Mouse (Mus musculus): Measurements from ENCODE around the gene Adipoq. TPM values are rescaled to one million over a fixed set of nuclear protein-coding genes. Genes with fewer than 3 reads are reported as not detected.
"Not testable (repeated sequence)": the region's sequence is repeated elsewhere in the genome, so short reads cannot be mapped to it uniquely, and the experiment has no call there.

The Adipoq gene
- total RNA-seq, 4 experiments from 2014 or later, result 199 to 471 (median 253) TPM

- no peak for DNase-seq
Measured at GRCm38 (mm10) chr16:23165441-23165840, 19.1 kb downstream of the Adipoq start.

GRCm38 (mm10) chr16:23166646-23167045 is 20.3 kb downstream of the Adipoq start:
- DNase-seq, result no peak

GRCm38 (mm10) chr16:23167079-23167478 is 20.7 kb downstream of the Adipoq start:
- DNase-seq, result peak; percentile 58

GRCm38 (mm10) chr16:23170813-23171212 is 24.5 kb downstream of the Adipoq start:
- no peak for DNase-seq

GRCm38 (mm10) chr16:23173904-23174303 is 27.6 kb downstream of the Adipoq start:
- DNase-seq, result no peak

GRCm38 (mm10) chr16:23174855-23175254 is 28.5 kb downstream of the Adipoq start:
- no peak for DNase-seq

DNA sequence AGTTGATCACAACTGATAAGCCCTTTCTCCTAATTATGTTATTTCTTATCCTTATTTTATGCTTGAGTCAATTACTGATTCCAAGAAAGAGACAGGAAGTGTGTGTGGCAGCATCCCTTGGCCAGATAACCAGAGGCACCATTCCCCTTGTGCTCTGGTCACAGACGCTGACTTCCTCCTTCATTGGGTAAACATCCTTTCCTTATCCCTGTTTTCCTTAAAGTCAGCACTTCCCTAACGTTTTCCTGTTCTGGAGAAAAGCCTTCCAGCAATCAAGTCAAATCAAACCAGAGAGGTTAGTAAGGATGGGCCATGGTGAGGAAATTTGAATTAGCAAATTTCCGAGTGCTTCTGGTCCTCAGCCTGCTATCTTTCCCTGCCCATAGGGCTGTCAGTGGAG is 29.6 kb downstream of the Adipoq start:
- DNase-seq, result no peak

DNA sequence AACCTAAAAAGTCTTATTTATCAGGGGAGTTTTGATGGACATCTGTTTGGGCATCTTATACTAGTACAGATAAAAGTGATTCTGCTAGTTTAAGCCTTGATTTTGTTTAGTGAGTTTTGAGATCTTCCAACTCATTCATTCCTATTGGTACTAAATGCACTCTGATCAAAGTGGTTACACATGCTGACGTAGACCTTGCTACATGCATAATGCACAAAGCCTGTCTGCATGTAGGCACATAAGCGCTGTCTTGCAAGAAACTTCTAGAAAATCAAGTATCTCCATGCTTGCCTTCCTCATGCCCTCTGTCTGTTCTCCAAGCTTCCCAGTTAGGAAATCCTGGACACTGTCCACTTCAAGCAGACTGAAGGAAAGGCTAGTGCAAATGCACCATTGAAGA is 31.5 kb downstream of the Adipoq start:
- DNase-seq, result no peak

- DNase-seq, result no peak
Measured at GRCm38 (mm10) chr16:23178796-23179195, 32.5 kb downstream of the Adipoq start.

- not testable (repeated sequence) for DNase-seq
Measured at GRCm38 (mm10) chr16:23179436-23179835, 33.1 kb downstream of the Adipoq start.

DNA sequence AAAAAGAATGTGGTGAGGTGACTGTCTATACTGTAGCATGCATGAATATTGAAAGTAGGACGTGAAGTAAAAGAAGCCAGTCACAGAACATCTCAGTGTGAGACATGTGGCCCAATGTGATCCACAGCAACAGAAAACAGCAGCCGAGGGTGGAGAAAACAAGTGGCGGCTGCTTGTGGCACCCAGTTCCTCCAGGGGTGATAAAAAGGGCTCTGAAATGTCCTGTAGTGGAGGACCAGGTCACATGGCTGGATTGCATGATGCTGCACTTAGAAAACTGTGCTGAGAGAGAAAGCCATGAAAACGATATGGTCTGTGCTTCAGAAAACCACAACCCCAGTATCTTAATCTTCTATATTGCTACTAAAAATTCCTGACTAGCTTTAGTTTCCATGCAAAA is 34.7 kb downstream of the Adipoq start:
- no peak for DNase-seq

GRCm38 (mm10) chr16:23181487-23181886 is 35.2 kb downstream of the Adipoq start:
- DNase-seq, result no peak

DNA sequence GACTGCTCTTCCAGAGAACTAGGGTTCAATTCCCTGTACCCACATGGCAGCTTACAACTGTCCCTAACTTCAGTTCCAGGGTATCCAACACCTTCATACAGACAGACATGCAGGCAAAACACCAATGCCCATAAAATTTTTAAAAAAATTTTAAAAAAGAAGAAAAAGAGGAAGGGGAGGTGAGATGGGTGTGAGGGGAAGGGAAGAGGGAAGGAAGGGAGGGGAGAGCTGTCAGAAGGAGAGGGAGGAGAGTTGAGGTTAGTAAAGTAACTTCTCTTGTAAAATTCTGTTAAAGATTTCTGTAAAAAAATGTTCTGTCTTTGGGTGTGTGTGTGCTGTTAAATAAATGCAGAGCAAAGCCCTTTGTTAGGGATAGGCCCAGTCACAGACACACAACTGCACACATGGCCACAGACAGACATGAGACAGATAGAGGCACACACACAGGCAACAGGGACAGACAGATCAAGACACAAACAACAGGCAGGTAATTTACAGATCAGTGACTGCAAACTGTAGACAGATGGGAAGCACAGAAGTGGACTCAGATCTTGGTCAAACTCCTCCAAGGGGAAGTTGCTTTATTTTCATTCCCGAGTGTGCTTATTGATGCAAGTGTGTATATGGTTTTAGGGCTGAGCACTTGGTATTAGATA is 35.7 kb downstream of the Adipoq start:
- no peak for DNase-seq

GRCm38 (mm10) chr16:23185824-23186223 is 39.5 kb downstream of the Adipoq start:
- DNase-seq, result no peak

- DNase-seq, result no peak
Measured at GRCm38 (mm10) chr16:23186418-23186817, 40.1 kb downstream of the Adipoq start.

DNA sequence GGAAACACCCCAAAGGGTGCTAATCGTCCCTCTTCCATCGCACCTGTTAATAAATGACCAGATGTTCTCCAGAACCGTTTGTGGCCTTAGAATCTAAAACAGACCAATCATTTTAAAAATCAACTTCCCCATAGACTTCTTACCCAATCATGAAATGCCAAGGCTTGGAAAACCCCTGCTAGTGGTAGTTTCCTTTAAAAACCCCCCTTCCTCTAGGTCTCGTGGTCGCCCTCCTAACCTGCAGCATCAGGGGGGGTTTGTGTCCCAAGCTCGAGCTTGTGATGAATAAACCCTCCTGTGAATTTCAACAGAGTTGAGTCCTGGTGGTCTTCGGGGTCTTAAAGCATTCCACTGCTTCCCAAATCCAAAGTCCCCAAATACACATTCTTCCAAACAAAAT is 41.6 kb downstream of the Adipoq start:
- DNase-seq, result no peak

DNA sequence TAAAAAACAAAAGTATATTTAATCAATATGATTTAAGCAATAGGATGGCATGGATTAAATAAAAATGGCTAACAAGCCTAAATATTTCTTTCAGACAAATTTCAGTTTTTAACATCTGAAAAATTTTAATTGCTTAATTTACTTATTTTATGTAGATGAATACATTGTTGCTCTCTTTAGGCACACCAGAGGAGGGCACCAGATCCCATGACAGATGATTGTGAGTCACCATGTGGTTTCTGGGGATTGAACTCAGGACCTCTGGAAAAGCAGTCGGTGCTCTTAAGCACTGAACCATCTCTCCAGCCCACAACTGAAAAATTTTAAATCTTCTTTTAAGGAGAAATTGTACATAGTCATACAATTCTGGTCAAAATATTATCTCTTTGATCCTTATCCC is 43.3 kb downstream of the Adipoq start:
- DNase-seq, result no peak

DNA sequence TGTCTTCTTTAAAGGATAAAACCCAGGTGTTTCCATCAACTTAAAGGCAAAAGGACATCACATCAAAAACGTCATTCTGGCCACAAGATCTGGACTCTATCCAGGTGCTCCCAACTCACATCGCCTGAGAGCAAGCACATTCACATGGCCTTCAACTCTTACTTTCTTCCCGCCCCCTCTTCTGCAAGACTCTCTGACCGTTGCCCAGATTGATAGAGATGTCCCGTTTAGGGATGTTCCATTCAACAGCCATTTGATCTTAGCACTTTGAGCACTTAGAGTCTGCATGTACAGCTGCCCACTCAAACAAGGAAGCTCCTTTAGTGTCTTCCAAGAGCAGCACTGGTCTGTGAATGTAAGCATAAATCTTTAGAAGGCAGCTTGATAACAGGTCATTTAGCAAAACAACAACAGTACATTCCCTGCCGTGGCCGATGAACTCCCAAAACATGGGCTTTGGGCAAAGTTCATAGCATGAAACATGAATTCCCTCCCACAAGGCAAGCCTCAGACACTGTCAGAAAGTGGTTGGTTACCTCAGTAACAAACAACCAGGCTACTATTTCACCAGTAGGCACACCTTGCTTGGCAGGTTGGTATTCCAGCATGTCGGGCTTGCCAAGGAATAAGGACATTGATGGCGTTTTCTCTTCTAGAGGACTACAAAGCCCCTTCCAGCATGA is 45.4 kb downstream of the Adipoq start:
- DNase-seq, result no peak

- DNase-seq, result no peak
Measured at GRCm38 (mm10) chr16:23195618-23196017, 49.3 kb downstream of the Adipoq start.

- DNase-seq, result no peak
Measured at GRCm38 (mm10) chr16:23196296-23196695, 50.0 kb downstream of the Adipoq start.

- DNase-seq, result no peak
Measured at GRCm38 (mm10) chr16:23196791-23197190, 50.5 kb downstream of the Adipoq start.

DNA sequence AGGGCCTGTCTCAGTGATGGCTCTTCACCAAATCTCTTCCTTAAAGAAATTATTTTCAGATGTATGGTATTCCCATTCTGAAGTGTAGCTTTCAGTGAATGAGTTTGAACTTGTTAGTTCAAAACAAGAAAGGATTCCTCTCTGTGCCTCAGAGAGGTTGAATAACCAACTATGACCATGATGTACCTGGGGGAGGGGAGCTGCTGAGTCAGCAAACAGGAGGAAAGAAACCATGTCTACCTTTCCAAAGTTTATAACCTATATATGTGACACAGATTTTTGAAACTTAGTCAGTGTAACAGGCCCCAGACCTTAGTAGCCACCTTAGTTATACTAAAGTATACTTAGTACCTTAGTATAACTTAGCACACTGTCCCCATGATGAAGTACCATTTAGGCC is 55.2 kb downstream of the Adipoq start:
- DNase-seq, result no peak

Data from adrenal gland, adult 8-10 months (tissue).